Mouse (Mus musculus) Patski (cell line): ENCODE data around the gene Ttc17. TPM values are rescaled to one million over a fixed set of nuclear protein-coding genes. Genes with fewer than 3 reads are reported as not detected.
A peak's percentile ranks its signal among the peaks of the same experiment; 100 is the strongest.

Experiments
- ATAC-seq: fragments of 100-300 bp; one replicate; pipeline ENCODE4 v1.8.0; 2021
- CTCF ChIA-PET: fragments of 350-600 bp; sonication (Branson Sonifier 250); formaldehyde crosslinking; loops from one replicate; lab custom pipeline; 2022; ENCODE audit warnings: inconsistent platforms; lab: Charles Lee
- POLR2A ChIA-PET: fragments of 350-600 bp; sonication (Branson Sonifier 250); formaldehyde crosslinking; loops from one replicate; lab custom pipeline; 2022; ENCODE audit warnings: antibody characterized with exemption, inconsistent platforms; lab: Charles Lee
- DNase-seq: peaks from one replicate; pipeline ENCODE4 v3.0.0-alpha.2; 2011; ENCODE audit warnings: low read depth, low spot score
- H3K27me3 ChIP-seq: fragments of 371-371 bp; one replicate; pipeline ENCODE4 v1.5.1; 2021
- CTCF ChIP-seq: fragments of 100-300 bp; IDR thresholded peaks from one replicate; pipeline ENCODE4 v1.5.1; 2021
- in situ Hi-C: fragments of 300-500 bp; cut with MboI; formaldehyde crosslinking; loops from 3 replicates; pipeline ENCODE4 v1.11.1; 2018; ENCODE audit warnings: low pct_unique_long_range_greater_than_20kb, mixed read lengths
- polyA plus RNA-seq: library from polyadenylated mRNA; unstranded; gene quantifications from one replicate; pipeline ENCODE4 v1.2.3, GENCODE M21; 2021

The Ttc17 gene
- polyA plus RNA-seq, 1 experiment from 2014 or later, result 30.1 TPM

DNA sequence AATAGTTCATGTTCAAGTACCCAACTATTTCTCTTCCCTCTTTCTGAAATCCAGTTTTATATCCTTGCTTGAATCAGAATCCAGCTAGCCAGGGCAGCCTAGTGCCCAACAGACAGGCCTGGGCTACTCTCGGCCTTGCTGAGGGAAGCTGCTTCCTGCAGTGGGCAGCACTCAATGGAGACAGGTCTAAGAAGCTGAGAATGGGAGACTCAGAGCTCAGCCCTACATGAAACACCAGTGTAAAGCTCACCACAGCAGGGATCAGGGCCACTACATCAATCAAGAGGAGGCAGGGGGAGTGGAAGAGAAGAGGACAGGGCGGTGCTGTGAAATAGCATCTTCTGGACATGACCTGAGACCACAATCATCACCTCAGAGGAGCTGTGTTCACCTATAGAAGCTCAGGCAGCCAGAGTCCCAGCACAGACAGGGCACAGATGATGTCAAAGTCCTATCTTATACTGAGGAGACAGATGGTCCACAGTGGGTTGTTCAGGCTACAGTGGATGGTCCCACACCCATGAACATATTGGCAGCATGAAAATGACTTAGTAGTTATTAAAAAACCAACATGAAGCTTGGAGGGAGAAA lies 25.3 kb downstream of the Ttc17 start:
- DNase-seq (no peak), ATAC-seq (no peak)
- TF ChIP-seq CTCF, result no peak
- CTCF ChIA-PET, result no interaction called here
- no peaks in the 10 kb centered on the region for H3K27me3 ChIP-seq
- in situ Hi-C loops, result no loop called here
- POLR2A ChIA-PET, result no interaction called here

DNA sequence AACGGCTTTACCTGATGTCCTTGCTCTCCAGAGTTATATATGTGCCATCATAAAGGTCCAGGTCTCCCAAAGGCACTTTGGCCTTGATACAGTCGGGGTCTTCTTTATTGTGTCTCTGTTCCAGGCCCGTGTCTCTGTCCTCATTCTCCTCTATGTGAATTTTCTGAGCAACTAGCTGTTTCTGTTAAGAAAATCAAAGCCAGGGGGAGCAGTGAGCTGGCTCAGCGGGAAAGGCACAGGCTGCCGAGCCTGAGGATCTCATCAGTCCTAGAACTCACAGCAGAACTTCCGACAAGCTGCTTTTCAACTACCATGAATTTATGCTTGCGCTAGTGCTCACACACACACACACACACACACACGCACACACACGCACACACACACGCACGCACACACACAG lies 27.8 kb downstream of the Ttc17 start:
- H3K27me3 ChIP-seq, result no peaks in the 10 kb centered on the region
- TF ChIP-seq CTCF, result no peak
- no peak for DNase-seq
- no peak for ATAC-seq
- CTCF ChIA-PET, result interaction anchor here (1.1 to 1.5 kb wide), 2 partner anchors 8 to 14 kb away, joined by 3 to 4 read pairs; no protein-coding TSS in a partner anchor
- in situ Hi-C loops, result no loop called here
- POLR2A ChIA-PET, result no interaction called here

DNA sequence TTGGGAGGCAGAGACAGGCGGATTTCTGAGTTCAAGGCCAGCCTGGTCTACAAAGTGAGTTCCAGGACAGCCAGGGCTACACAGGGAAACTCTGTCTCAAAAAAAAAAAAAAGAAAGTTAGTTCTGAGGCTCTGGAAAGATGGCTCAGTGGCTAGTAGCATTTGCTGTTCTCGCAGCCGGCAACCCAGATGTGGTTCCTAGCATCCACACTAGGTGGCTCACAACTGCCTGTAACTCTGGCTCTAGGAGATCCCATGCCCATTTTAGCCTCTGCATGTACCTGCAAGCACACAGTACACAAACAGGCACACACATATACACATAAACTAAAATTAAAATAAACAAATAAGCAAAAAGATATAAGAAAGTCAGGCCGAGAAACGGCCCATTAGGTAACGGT lies 35.4 kb downstream of the Ttc17 start:
- no peak for DNase-seq
- TF ChIP-seq CTCF, result peak; percentile 58
- H3K27me3 ChIP-seq, result no peaks in the 10 kb centered on the region
- CTCF ChIA-PET, result interaction anchor here (1.1 kb wide), 1 partner anchor 12 kb away, joined by 3 read pairs; no protein-coding TSS in a partner anchor
- no peak for ATAC-seq
- POLR2A ChIA-PET, result no interaction called here
- in situ Hi-C loops, result no loop called here

DNA sequence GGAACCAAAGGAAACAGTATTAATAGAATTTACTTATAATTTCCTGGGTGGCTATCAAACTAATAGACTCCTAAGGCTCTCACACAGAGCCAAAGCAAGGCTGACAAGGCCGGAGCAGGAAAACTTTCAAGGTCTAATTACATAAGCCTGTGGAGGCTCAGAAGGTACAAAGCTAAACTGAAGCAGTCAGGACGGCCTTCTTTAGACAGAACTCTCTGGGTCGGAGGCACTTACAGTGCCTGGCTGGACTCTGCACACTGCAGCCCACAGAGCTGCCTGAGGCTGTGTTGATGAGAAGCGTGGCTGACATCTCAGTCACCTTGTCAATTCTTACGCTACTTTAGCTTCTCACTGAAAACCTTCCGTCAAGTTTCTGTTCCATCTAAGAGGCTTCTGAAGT lies 42.7 kb downstream of the Ttc17 start:
- no peak for ATAC-seq
- ChIA-PET POLR2A (interaction anchor here (0.6 kb wide), 1 partner anchor 567 kb away, joined by 5 read pairs; no protein-coding TSS in a partner anchor), CTCF (no interaction called here)
- DNase-seq, result no peak
- no peak for TF ChIP-seq CTCF
- H3K27me3 ChIP-seq, result no peaks in the 10 kb centered on the region
- in situ Hi-C loops, result no loop called here

DNA sequence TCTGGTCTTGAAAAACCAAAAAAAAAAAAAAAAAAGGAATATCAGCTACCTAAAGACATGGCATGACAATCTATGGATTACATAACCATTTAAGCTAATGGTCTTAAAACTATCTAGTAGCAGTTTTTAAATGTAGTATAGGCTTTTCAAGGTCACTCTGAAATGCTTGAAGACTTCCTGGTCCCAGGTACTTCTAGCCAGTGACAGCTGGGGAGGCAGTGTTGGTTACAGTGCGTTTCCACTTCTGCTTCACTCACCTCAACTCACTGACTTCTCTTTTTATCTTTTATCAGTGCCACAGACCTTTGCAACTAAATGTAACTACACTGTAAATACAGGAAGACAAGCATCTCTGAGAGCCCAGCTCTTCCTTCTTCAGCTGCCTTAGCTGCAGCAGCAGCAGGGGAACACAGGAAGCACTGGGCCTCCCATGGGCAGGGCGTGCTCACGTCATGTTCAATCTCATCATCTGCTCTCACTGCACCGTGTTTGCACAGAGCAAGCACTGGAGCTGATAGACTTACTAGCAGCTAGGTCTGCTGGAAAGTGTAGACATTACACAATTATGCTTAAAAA lies 46.0 kb downstream of the Ttc17 start:
- in situ Hi-C loops, result no loop called here
- no peak for TF ChIP-seq CTCF
- ChIA-PET CTCF (interaction anchor here (0.6 to 1.7 kb wide), 4 partner anchors 13 to 72 kb away, joined by 3 to 4 read pairs (median 3); no protein-coding TSS in a partner anchor), POLR2A (interaction anchor here (0.6 kb wide), 1 partner anchor 19 kb away, joined by 9 read pairs; no protein-coding TSS in a partner anchor)
- DNase-seq (no peak), ATAC-seq (no peak)
- no peaks in the 10 kb centered on the region for H3K27me3 ChIP-seq

DNA sequence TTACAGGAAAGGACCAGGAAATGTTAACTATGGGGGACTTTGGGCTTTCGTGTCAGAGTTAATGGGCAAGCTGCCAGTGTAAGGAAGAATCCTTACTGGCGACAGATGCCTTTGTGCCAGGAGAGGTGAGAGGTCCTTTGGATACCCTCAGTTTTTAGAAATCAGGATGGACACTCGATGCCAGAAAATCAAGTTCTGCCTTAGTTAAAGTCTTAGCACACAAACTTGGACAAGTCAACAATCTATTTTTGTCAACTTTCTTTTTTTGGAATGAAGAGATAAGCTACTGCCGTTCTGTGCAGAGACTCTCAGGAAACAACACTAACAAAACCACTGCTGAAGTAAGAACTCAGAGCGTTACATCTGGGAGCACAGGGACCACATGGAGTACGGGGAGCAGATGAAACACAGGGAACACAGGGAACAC lies 58.3 kb downstream of the Ttc17 start:
- no peaks in the 10 kb centered on the region for H3K27me3 ChIP-seq
- DNase-seq, result no peak
- in situ Hi-C loops, result no loop called here
- no peak for TF ChIP-seq CTCF
- ChIA-PET POLR2A (no interaction called here), CTCF (no interaction called here)
- ATAC-seq, result no peak

DNA sequence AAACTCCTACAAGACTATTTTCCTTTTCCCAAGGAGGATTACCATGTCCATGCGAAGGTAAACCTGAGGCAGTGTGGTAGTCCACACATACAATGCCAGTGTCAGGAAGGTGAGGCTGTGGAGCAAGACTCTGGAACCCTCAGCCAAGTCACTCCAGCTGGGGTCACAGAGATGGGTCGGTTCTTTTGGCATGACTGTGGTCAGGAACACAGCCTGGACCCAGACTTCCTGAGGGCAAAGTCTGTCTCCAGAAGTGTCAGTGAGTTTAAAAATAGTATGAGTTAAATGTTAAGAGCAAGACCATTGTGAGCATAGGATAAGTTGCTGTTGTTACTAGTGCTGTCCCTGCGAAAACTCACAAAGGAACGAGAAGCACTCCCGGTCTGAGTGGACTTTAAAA lies 59.7 kb downstream of the Ttc17 start:
- in situ Hi-C loops, result no loop called here
- no peak for TF ChIP-seq CTCF
- DNase-seq (no peak), ATAC-seq (no peak)
- ChIA-PET CTCF (no interaction called here), POLR2A (no interaction called here)
- H3K27me3 ChIP-seq, result no peaks in the 10 kb centered on the region

DNA sequence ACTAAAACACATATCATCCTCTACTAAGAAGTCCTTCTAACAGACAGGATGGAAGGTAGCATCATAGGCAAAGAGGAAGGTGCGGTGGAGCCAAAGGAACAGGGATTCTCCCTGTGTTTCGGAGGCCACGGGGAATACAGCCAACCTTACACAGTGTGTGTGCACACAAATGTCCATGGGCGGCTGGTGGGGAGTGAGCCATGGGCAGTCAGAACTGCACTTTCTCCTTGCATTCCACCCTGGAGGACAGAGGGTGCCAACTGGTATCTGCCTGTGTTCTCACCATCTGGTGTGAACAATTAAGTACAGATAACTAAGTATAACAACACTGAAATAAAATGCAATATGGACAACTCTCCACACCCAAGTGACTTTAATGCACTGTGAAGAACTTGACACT lies 61.9 kb downstream of the Ttc17 start:
- DNase-seq (no peak), ATAC-seq (no peak)
- CTCF ChIA-PET, result no interaction called here
- no peaks in the 10 kb centered on the region for H3K27me3 ChIP-seq
- POLR2A ChIA-PET, result no interaction called here
- in situ Hi-C loops, result no loop called here
- no peak for TF ChIP-seq CTCF

DNA sequence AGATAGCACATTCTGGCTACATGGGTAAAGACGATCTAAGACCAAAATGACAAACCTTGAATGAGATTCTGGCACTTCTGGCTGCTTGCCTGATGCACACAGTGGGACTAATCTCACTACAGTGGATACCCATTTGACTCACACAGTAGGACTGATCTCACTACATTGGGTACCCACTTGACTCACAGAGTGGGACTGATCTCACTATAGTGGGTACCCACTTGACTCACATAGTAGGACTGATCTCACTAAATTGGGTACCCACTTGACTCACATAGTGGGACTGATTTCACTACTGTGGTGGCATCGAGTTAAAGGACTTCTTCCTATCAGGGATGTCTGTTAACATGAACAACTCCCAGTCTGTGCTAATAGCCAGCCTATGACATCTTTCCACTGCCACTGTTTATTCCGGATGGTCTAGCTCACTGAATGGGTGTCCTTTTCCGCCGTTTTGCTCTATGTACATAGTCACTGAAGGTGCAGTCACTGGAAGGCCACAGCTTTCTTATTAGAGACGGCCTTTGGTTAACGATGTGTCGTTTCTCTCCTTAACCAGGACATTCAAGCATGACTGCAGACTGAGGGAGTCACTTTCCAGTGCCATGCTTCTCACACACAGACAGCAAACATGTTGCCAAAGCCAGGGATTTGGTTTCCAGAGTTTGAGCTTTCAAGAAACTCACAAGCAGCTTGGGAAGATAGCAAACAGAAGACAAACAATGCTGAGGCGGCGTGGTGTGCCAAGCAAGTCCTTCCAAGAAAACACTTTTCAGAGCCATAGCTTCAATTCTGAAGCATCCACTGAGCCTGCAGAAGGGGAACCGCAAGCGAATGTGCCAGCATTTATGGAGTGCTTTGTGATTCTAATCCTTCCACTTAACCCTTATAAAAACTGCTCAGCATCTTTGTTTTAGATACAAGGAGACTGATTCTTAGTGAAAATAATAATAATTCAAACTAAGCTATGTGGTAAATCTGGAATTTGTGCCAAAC lies 62.9 kb downstream of the Ttc17 start:
- CTCF ChIA-PET, result interaction anchor here (0.8 to 1.2 kb wide), 2 partner anchors 8 to 278 kb away, joined by 3 read pairs; no protein-coding TSS in a partner anchor
- in situ Hi-C loops, result no loop called here
- POLR2A ChIA-PET, result no interaction called here
- ATAC-seq, result no peak
- TF ChIP-seq CTCF, result no peak
- DNase-seq, result no peak
- H3K27me3 ChIP-seq, result no peaks in the 10 kb centered on the region

DNA sequence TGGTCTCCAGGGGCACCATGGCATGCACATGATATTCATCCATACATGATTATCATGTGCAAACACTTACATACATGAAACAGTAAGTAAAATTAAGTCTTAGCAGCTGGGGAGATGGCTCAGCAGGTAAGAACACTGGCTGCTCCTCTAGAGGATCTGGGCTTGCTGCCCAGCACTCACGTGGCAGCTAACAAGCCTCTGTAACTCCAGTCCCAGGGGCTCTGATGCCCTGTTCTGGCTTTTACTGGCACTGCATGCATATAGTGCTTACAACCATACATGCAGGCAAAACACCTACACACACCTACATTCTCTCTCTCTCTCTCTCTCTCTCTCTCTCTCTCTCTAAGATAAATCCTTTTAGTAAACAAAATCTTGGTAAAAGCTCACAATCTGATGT lies 65.7 kb downstream of the Ttc17 start:
- ATAC-seq (no peak), DNase-seq (no peak)
- H3K27me3 ChIP-seq, result no peaks in the 10 kb centered on the region
- ChIA-PET CTCF (interaction anchor here (1.3 kb wide), 1 partner anchor 13 kb away, joined by 3 read pairs; no protein-coding TSS in a partner anchor), POLR2A (no interaction called here)
- in situ Hi-C loops, result no loop called here
- TF ChIP-seq CTCF, result no peak

DNA sequence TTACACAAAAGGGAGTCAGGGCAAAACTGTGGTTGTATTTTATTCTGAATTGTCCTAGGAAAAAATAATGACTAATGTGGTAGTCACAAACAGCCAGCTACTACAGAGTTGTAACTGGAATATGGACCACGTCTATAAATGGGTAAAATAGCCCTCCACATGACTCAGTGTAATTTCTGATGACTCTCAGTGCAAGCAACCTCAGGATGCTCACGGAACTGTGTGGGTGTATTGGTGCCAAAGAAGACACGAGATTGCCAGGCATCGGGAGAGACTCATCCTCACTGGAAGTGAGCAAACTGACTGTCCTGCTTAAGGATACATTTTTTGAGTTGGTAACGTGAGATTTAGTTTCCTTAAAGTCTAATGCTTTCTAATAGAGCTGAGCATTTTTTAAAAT lies 67.0 kb downstream of the Ttc17 start:
- no peak for ATAC-seq
- H3K27me3 ChIP-seq, result no peaks in the 10 kb centered on the region
- POLR2A ChIA-PET, result no interaction called here
- no peak for TF ChIP-seq CTCF
- in situ Hi-C loops, result no loop called here
- CTCF ChIA-PET, result no interaction called here
- DNase-seq, result no peak
